Mouse (Mus musculus): ENCODE results near the gene Slco2b1. TPM values are rescaled to one million over a fixed set of nuclear protein-coding genes. Genes with fewer than 3 reads are reported as not detected.
A peak's percentile ranks its signal among the peaks of the same experiment; 100 is the strongest.
"Not testable (repeated sequence)": the region's sequence is repeated elsewhere in the genome, so short reads cannot be mapped to it uniquely, and the experiment has no call there.

The Slco2b1 gene
- 1 to 10 TPM; 8.8 to 9.8 TPM for total RNA-seq (2021)
- long read RNA-seq, experiment 1, full-length matches to known transcripts: 9 of 15 reads
- long read RNA-seq, experiment 1, partial matches to known transcripts: 1 of 15 reads
- long read RNA-seq, experiment 1, other reads (novel, unspliced or antisense): 5 of 15 reads
- long read RNA-seq, experiment 2, full-length matches to known transcripts: 8 of 9 reads
- long read RNA-seq, experiment 2, partial matches to known transcripts: 1 of 9 reads
- long read RNA-seq, experiment 2, other reads (novel, unspliced or antisense): 0 of 9 reads

GRCm38 (mm10) chr7:99711166-99711565 lies at the start of gene Slco2b1:
Slco2b1 (minus strand) TSS chr7:99711340.
- no peak for DNase-seq

GRCm38 (mm10) chr7:99739276-99739675 lies 28.1 kb upstream of the Slco2b1 start:
- DNase-seq: no peak

- not testable (repeated sequence) for DNase-seq
These were observed 24.4 kb upstream of the Slco2b1 start for GRCm38 (mm10) chr7:99735491-99735890.

DNA sequence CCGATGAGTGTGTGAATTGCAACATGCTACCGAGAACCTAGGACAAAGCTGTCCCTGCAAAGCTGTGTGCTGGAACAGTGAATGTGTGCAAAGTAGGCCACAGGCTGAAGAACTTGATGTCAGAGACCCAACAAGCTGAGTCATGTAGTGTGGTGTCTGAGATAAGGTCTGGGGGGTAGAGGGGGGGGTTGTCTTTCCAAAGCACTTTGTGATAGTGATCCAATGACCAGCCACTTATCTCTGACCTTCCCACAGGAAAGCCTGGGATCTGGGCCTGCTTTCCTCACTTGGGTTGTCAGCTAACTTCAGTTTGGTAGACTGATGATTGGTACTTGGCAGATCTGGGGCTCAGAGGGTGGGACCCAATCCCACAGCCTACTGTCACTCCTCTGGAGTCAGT lies 23.5 kb upstream of the Slco2b1 start:
- DNase-seq: no peak

- DNase-seq: no peak
These were observed 18.8 kb upstream of the Slco2b1 start, which contains the start of gene Olfr520 for GRCm38 (mm10) chr7:99729973-99730372. Olfr520 (plus strand) TSS chr7:99730273.

DNA sequence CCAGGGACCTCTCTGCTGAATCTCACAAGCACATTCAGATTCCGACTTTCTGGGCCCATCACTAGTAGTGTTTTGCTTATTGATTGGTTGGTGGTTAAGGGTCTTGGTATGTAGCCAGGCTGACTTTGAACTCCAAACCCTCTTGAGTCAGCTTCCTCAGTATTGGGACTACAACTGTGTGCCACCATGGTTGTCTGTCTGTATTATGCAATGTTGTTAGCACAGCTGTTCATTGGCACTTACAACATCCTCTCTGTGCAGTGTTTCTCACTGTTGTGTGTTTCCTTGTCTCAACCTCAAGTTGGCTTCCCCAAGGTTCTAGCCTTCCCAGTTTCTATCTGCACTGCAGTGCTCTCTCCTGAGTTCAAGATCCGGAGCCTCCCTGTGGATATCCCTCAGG lies 5.4 kb upstream of the Slco2b1 start:
- no peak for DNase-seq

- no peak for DNase-seq
These were observed 1.3 kb upstream of the Slco2b1 start for GRCm38 (mm10) chr7:99712431-99712830.

DNA sequence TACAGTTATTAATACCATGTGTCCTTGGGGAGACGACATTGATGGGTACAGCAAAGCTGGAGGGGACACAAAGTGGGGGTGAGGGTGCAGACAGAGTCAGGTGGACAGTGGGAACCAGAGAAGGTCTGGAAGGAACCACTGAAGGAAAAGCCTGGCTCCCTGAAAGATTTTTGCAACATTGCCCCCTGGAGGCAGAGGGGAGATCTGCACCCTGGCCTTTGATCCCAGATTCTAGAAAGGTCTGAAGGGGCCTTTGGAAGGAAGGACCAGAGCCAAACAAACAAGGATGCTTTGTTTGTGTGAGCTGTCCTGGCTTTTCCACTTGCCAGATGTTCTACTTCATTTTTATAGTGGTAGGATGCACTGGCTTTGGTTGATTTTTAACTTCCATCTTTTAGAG lies 664 bp downstream of the Slco2b1 start:
- peak; percentile 70 for DNase-seq

- no peak for DNase-seq
These were observed 1.1 kb downstream of the Slco2b1 start for GRCm38 (mm10) chr7:99709992-99710391.

GRCm38 (mm10) chr7:99708750-99709149 lies 2.4 kb downstream of the Slco2b1 start:
- DNase-seq: no peak

GRCm38 (mm10) chr7:99708301-99708721 lies 2.8 kb downstream of the Slco2b1 start:
- DNase-seq: no peak

- DNase-seq: no peak
These were observed 3.5 kb downstream of the Slco2b1 start for GRCm38 (mm10) chr7:99707671-99708070.

DNA sequence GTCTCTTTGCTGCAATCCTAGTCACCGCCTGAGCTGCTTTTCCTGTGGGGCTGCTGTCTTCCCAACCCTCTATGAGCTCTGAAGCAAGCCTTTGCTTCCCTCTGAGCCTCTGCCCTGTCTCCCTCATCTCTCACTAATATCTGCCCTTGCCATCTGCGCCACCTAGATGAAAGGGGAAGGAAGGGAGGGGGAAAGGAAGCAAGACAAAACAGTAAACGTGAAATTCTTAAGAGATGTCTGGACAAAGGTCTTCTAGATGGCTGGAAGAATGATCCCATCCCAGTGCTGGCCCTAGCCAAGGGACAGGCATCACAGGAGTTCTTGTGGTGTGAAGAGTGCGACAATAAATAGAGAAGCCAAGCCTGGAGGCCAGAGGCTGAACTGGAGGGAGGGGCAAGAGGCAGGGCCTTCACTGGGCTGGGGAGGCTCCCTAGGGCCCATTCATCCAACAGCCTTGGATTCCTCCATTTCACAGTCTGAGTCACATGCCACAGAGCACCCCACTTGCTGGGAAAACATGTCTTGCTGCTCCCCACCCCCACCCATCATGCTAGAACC lies 4.0 kb downstream of the Slco2b1 start:
- no peak for DNase-seq

DNA sequence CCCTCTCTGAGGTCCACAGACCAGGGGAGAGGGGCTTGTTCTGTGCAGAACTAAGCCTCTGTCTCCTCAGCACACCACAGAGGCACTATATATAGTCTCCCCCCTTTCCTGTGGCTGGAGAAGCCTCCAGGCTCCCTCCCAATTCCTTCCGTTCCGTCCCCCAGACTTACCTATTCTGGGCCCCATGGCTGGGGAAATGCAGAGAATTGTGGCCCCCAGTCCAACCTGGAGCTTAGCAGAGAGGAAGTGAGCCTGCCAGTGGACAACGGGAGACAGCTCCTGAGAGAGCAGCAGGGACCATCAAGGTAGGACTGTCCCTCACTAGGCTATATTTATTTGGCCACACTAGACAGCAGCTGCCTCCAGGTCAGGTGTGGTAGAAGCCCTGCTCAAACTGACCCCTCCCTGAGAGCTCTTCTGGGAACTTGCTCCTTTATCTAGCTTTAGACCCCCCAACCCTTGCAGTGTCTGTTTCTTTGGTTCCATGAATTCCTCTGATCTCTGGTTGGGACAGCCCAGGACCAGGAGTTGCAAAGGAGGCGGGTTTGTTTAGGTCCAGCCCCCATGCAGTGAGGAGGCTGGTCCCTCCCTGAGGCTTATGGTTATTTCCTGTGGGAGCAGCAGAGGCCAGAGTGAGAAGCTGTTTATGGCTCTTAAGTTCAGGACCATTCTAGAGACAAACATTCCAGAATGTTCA lies 4.7 kb downstream of the Slco2b1 start:
- DNase-seq: no peak

- no peak for DNase-seq
These were observed 6.2 kb downstream of the Slco2b1 start for GRCm38 (mm10) chr7:99704736-99705519.

DNA sequence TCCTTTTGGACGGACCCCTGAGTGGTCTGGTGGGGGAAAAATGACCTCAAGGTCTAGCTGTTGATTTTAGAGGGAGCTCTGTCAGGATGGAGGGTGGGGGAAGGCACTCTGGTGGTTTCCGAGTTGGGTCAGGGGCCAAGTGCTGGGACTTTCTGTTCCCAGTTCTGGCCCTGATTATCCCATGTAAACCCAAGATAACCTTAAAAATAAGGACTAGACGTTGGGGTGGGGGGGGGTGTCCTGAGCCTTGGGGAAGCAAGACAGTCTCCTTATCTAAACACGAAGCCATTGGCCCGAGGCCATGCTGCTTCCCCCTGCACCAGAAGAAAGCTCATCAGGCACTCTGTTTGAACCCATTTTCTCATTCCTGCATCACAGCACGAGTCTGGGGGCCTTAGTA lies 8.9 kb downstream of the Slco2b1 start:
- no peak for DNase-seq

DNA sequence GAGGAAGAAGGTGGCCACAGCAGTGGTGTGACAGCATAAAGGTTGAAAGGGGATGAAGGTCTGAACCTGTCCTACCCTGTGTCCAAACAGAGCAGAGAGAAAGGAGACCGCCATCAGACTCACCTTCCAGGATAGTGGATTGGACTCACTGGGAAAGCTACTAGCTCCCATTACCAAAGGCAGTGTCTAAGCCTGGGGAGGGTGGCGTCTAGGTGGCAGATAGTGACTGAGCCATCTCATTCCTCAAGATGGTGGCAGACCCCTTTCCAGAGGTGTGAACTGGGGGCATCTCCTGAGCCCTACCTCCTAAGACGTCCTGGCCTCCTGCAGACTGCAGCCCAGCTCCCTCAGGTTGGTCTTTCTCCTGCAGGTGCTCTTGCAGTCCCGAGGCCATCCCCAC lies 10.5 kb downstream of the Slco2b1 start:
- no peak for DNase-seq

- DNase-seq: no peak
These were observed 11.4 kb downstream of the Slco2b1 start for GRCm38 (mm10) chr7:99699709-99700151.

GRCm38 (mm10) chr7:99699106-99699505 lies 12.0 kb downstream of the Slco2b1 start:
- DNase-seq: no peak

GRCm38 (mm10) chr7:99698576-99698975 lies 12.6 kb downstream of the Slco2b1 start:
- DNase-seq: no peak

DNA sequence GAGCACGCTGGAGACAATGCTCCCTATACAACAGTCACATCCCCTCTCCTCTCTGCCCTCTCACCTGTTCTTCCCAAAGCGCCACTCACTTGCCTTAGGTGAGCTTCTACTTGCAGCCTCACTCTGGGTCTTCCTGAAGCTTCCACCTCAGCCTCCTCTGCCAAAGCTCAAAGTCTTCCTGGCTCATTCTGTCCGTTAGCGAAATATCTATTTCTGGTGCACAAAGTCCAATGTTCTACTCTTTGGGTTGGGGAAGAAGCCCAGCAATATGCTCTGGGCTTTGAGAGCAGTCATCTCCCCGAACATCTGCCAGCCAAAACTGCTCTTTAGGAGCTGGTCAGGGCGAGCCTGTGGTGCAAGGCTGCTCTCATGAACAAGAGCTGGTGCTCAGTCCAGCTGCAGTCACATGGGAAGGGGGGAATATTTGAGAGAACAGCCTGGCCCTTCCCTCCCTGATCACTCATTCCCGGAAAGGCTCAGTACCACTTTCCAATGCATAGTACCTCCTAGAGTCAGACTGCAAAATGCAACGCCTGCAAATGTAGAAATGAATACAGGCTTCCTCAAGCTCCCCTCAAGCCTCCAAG lies 15.6 kb downstream of the Slco2b1 start:
- no peak for DNase-seq

DNA sequence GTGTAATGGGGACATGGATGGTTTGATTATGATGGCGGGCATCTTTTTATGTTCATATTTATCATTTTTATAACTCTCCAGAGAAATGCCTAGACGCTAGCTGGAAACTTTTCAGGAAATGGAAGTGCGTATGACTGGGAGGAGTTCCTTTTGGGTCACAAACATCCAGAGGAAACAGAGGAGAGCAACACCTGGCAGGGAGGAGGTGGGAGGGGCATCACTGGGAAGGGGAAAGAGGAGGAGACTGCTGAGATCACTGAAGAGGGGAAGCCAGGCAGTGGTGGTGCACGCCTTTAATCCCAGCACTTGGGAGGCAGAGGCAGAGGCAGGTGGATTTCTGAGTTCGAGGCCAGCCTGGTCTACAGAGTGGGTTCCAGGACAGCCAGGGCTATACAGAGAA lies 16.7 kb downstream of the Slco2b1 start:
- DNase-seq: not testable (repeated sequence)

Measured in gastrocnemius, postnatal 10 days (tissue).